Comparison of ENCODE assay signal across 8 mouse cellular contexts in the genomic region with DNA sequence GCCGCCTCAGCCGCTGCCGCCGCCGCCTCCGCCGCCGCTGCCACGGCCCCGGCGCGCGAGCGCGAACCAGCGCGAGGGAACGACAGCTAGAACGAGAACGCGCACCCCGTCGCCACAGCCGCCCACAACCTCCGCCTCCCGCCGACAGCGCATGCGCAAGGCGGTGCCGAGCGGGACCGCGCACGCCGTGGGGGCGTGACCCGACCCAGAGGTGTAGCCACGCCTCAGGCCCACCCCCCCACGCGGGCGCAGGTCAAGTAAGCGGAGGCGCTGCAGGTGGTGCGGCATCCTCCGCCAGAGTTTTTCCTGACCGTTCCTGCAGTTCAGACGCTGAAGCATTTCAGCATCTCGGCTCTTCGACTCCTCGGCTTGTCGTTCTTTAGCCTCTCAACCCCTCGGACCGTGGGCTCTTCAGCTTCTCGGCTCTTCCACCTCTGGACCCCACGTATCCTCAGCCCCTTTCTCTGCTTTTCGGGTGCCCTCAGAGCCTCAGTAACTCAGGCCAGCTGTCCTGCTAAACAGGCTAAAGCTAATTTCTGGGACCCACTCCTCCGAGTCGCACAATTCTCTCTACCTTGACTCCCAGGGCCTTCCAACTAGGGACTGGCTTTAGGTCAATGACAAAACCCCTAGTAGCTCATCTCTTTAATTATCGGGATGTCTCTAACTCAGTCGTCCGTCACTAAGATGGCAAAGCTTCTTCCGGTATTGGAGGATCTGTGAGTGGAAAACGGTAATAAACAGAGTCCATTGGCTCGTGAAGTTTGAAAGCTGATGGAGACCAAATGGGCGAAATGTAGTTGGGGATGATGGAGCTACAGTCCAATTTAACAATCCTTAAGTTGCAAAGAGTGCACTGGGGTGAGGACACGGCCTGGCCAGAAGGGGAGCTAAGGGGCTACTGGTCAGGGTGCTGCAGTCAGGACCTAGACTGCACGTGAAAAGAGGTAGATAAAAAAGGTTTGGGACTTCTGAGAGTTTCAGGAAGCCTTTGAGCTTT. TPM values are rescaled to one million over a fixed set of nuclear protein-coding genes. Genes with fewer than 3 reads are reported as not detected.
DNase-seq lines count a peak whose midpoint lies in the region; ATAC-seq and TF ChIP-seq lines count a peak whose summit lies in the region.

Gene Tmcc1 (minus strand): TSS at position 93 of the 1,000 bp plus-strand sequence.

- ATAC-seq in embryonic facial prominence, embryonic 15.5 days (ENCODE audit: insufficient number of reproducible peaks, low FRiP score, low TSS enrichment, low read depth), result peak; percentile 95
- ATAC-seq in limb, embryonic 14.5 days (ENCODE audit: low FRiP score, low read depth), result peak; percentile 92
- ATAC-seq in midbrain, postnatal 0 days (ENCODE audit: low FRiP score), result peak; percentile 91

- peak; percentile 66 for TF ChIP-seq POLR2A in bone marrow, adult 2 months (IDR thresholded peaks at IDR 0.05; ENCODE audit: borderline replicate concordance, control insufficient read depth, low read depth, low read length)
- peak; percentile 54; the same call in 1 of the 2 replicates for TF ChIP-seq POLR2A in limb, embryonic 14.5 days (IDR thresholded peaks at IDR 0.05; ENCODE audit: borderline replicate concordance, extremely low read depth, insufficient read depth, insufficient read length)

- H3K4me3 ChIP-seq in bone marrow, adult 2 months (replicated peaks; ENCODE audit: control insufficient read depth, low read depth, low read length), result peak within 1 kb of the TSS; percentile 84
- peak within 1 kb of the TSS; percentile 91 for H3K4me3 ChIP-seq in embryonic facial prominence, embryonic 15.5 days (replicated peaks)
- H3K4me3 ChIP-seq in limb, embryonic 14.5 days (replicated peaks; ENCODE audit: low read length), result peak within 1 kb of the TSS; percentile 92
- peak within 1 kb of the TSS; percentile 96 for H3K4me3 ChIP-seq in midbrain, postnatal 0 days (ENCODE audit: low read depth, low read length)

- no peaks in the 10 kb centered on the region for H3K9me3 ChIP-seq in embryonic facial prominence, embryonic 15.5 days (replicated peaks)
- H3K9me3 ChIP-seq in limb, embryonic 14.5 days (ENCODE audit: control insufficient read depth, low read length), result no peaks in the 10 kb centered on the region
- no peaks in the 10 kb centered on the region for H3K9me3 ChIP-seq in midbrain, postnatal 0 days (ENCODE audit: low read length)

- DNase-seq in 416B (ENCODE audit: low read depth), result peak; percentile 93
- DNase-seq in heart, adult 8-10 months (ENCODE audit: low spot score), result peak; percentile 97
- peak; percentile 99 for DNase-seq in kidney, adult 9 months
- peak; percentile 96 for DNase-seq in limb, embryonic 14.5 days (ENCODE audit: low spot score)
- peak; percentile 96 for DNase-seq in midbrain, postnatal 0 days (ENCODE audit: low spot score)
- peak; percentile 98 for DNase-seq in spleen, postnatal 14 days (ENCODE audit: low spot score in 2 of 2)

- H3K4me1 ChIP-seq in bone marrow, adult 2 months (ENCODE audit: control insufficient read depth, insufficient read depth, low read length), result no peaks in the 10 kb centered on the region; the same call in 1 of the 2 replicates
- H3K4me1 ChIP-seq in embryonic facial prominence, embryonic 15.5 days, result peaks cover 10% of the 10 kb centered on the region
- H3K4me1 ChIP-seq in limb, embryonic 14.5 days (ENCODE audit: control insufficient read depth, insufficient read depth, low read length), result peaks cover 7% of the 10 kb centered on the region; the same call in 1 of the 2 replicates
- H3K4me1 ChIP-seq in midbrain, postnatal 0 days (ENCODE audit: insufficient read depth, low read length), result 0 out of 2 replicates have a peak, but pooled peaks cover 12% of the 10 kb centered on the region

- H3K4me2 ChIP-seq in embryonic facial prominence, embryonic 15.5 days (replicated peaks), result peak within 1 kb of the TSS; percentile 82
- peak within 1 kb of the TSS; percentile 82 for H3K4me2 ChIP-seq in limb, embryonic 14.5 days (replicated peaks; ENCODE audit: low read depth, low read length, severe bottlenecking)
- H3K4me2 ChIP-seq in midbrain, postnatal 0 days (ENCODE audit: low read depth, low read length, poor library complexity, severe bottlenecking), result peak within 1 kb of the TSS; percentile 93

- H3K27ac ChIP-seq in bone marrow, adult 2 months (ENCODE audit: control insufficient read depth, insufficient read depth, low read depth, low read length, poor library complexity), result peak within 1 kb of the TSS; percentile 70
- peak within 1 kb of the TSS; percentile 82 for H3K27ac ChIP-seq in embryonic facial prominence, embryonic 15.5 days (replicated peaks)
- peak within 1 kb of the TSS; percentile 75 for H3K27ac ChIP-seq in limb, embryonic 14.5 days (replicated peaks; ENCODE audit: low read depth, low read length)
- H3K27ac ChIP-seq in midbrain, postnatal 0 days (ENCODE audit: low read depth, low read length), result peak within 1 kb of the TSS; percentile 76

- TF ChIP-seq CTCF in bone marrow, adult 2 months (IDR thresholded peaks at IDR 0.05; ENCODE audit: control insufficient read depth, insufficient read depth, low read length), result no peak
- no peak for TF ChIP-seq CTCF in midbrain, postnatal 0 days (IDR thresholded peaks at IDR 0.05)

- H3K9ac ChIP-seq in embryonic facial prominence, embryonic 15.5 days, result peak within 1 kb of the TSS; percentile 85
- peak within 1 kb of the TSS; percentile 91 for H3K9ac ChIP-seq in limb, embryonic 14.5 days (ENCODE audit: low read depth, low read length, severe bottlenecking)
- peak within 1 kb of the TSS; percentile 93 for H3K9ac ChIP-seq in midbrain, postnatal 0 days (replicated peaks; ENCODE audit: low read length, poor library complexity, severe bottlenecking)

- no peaks in the 10 kb centered on the region for H3K36me3 ChIP-seq in embryonic facial prominence, embryonic 15.5 days
- H3K36me3 ChIP-seq in limb, embryonic 14.5 days (ENCODE audit: control insufficient read depth, insufficient read depth, low read length), result no peaks in the 10 kb centered on the region
- no peaks in the 10 kb centered on the region for H3K36me3 ChIP-seq in midbrain, postnatal 0 days (ENCODE audit: insufficient read depth, low read length)

- 2% methylated on average over 68 of the region's 68 CpGs for WGBS in bone marrow, adult 2 months
- under 1% methylated on average over 54 of the region's 68 CpGs for WGBS in embryonic facial prominence, embryonic 15.5 days
- under 1% methylated on average over 55 of the region's 68 CpGs for WGBS in limb, embryonic 14.5 days
- under 1% methylated on average over 36 of the region's 68 CpGs for WGBS in midbrain, postnatal 0 days

- H3K27me3 ChIP-seq in embryonic facial prominence, embryonic 15.5 days, result no peaks in the 10 kb centered on the region; the same call in 1 of the 2 replicates
- H3K27me3 ChIP-seq in limb, embryonic 14.5 days (ENCODE audit: control insufficient read depth, insufficient read depth, low read length), result no peaks in the 10 kb centered on the region
- H3K27me3 ChIP-seq in midbrain, postnatal 0 days (ENCODE audit: insufficient read depth, low read length), result no peaks in the 10 kb centered on the region

RNA-seq across cellular contexts. Expression of gene Tmcc1, which starts in this region (rescaled TPM):
- polyA plus RNA-seq in bone marrow, adult 2 months (2011; ENCODE audit: insufficient read depth, insufficient read length, low replicate concordance, missing spikeins), result 16.8 and 33.6 TPM in 2 replicates
- 13.6 and 16.9 TPM in 2 replicates for polyA plus RNA-seq in embryonic facial prominence, embryonic 15.5 days (2015; fragmentation: Nextera tagmentation; extraction: Ambion mirVana)
- total RNA-seq in heart, adult 8-10 months (2022), result 10 to 100 TPM; 29.7 to 34.6 (median 31.4) TPM
- polyA plus RNA-seq in limb, embryonic 14.5 days (2012; rRNA removed), result 21.4 and 23.4 TPM in 2 replicates
- polyA plus RNA-seq in limb, embryonic 14.5 days (2014; fragmentation: Nextera tagmentation; extraction: Ambion mirVana), result 11.1 and 15.8 TPM in 2 replicates
- total RNA-seq in midbrain, postnatal 0 days (2014; rRNA removed), result 40.9 and 48.3 TPM in 2 replicates
- 11.6 and 11.8 TPM in 2 replicates for polyA plus RNA-seq in midbrain, postnatal 0 days (2015; fragmentation: Nextera tagmentation; extraction: Ambion mirVana)

Comparison
In these comparisons a context has a peak if more than half of its experiments do, and no peak if none do; other contexts are left out.
1. Peak in every context shown above with its lines: DNase-seq, ATAC-seq, H3K4me3 ChIP-seq and H3K27ac ChIP-seq.